Mouse (Mus musculus): ENCODE data around the gene Angptl2. TPM values are rescaled to one million over a fixed set of nuclear protein-coding genes. Genes with fewer than 3 reads are reported as not detected.

The Angptl2 gene
- polyA plus RNA-seq, 1 experiment from 2014 or later, result 37.3 TPM

DNA sequence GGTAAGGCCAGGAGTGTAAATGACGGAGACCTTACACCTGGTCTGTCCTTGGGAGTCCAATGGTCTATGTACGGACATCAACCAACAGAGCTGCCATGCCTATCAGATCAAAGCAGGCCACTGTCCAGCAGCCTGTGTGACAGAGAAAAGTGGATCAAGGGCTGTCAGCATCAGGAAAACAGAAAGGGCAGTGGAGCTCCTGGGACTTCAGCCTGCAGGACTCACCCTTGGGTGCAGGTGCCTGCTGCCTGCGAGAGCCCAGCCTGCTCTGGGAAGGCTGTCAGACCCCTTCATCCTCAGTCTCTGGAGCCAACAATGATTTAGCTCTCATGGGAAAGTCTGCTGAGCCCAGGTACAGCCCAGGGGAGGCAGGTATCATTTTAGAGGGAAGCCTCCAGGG lies 45.6 kb downstream of the Angptl2 start:
- Histone ChIP-seq H3K9me3 (ENCODE audit: control insufficient read depth, low read length) (no peaks in the 10 kb centered on the region), H3K4me3 (ENCODE audit: low read depth, low read length) (no peak overlapping the region), H3K27ac (replicated peaks) (no peak overlapping the region), H3K27me3 (ENCODE audit: control insufficient read depth, insufficient read depth, low read length) (no peaks in the 10 kb centered on the region), H3K9ac (ENCODE audit: low read length) (no peak overlapping the region), H3K36me3 (ENCODE audit: control insufficient read depth, insufficient read depth, low read length) (no peaks in the 10 kb centered on the region), H3K4me1 (replicated peaks; ENCODE audit: control insufficient read depth, insufficient read depth) (no peaks in the 10 kb centered on the region), H3K4me2 (replicated peaks; ENCODE audit: low read depth) (no peak overlapping the region)
- WGBS, result 96% methylated on average over 3 of the region's 3 CpGs
- ATAC-seq (ENCODE audit: low FRiP score, low TSS enrichment) (no peak), DNase-seq (ENCODE audit: low spot score) (no peak)
- TF ChIP-seq EP300 (optimal IDR thresholded peaks at IDR 0.05) (no peak), CTCF (IDR thresholded peaks at IDR 0.05; ENCODE audit: low read depth) (no peak)

- DNase-seq (ENCODE audit: low spot score) (no peak), ATAC-seq (ENCODE audit: low FRiP score, low TSS enrichment) (no peak)
- 48% methylated on average over 3 of the region's 3 CpGs for WGBS
- no peak for TF ChIP-seq EP300 (optimal IDR thresholded peaks at IDR 0.05)
- Histone ChIP-seq H3K27ac (replicated peaks) (no peak overlapping the region; the same call in 1 of the 2 replicates), H3K9ac (ENCODE audit: low read length) (0 out of 2 replicates have a peak overlapping the region, but pooled peaks have one; percentile 4), H3K9me3 (ENCODE audit: control insufficient read depth, low read length) (no peaks in the 10 kb centered on the region), H3K27me3 (ENCODE audit: control insufficient read depth, insufficient read depth, low read length) (no peaks in the 10 kb centered on the region), H3K4me1 (replicated peaks; ENCODE audit: control insufficient read depth, insufficient read depth) (no peaks in the 10 kb centered on the region), H3K4me2 (replicated peaks; ENCODE audit: low read depth) (no peak overlapping the region), H3K4me3 (ENCODE audit: low read depth, low read length) (no peak overlapping the region), H3K36me3 (ENCODE audit: control insufficient read depth, insufficient read depth, low read length) (no peaks in the 10 kb centered on the region)
These were observed 49.9 kb downstream of the Angptl2 start for GRCm38 (mm10) chr2:33265793-33266192.

- H3K4me1 ChIP-seq (replicated peaks; ENCODE audit: control insufficient read depth, insufficient read depth), result no peaks in the 10 kb centered on the region
- ATAC-seq (ENCODE audit: low FRiP score, low TSS enrichment) (no peak), DNase-seq (ENCODE audit: low spot score) (no peak)
- no peak overlapping the region for H3K4me3 ChIP-seq (ENCODE audit: low read depth, low read length)
- no peak overlapping the region for H3K9ac ChIP-seq (ENCODE audit: low read length)
- H3K9me3 ChIP-seq (ENCODE audit: control insufficient read depth, low read length), result no peaks in the 10 kb centered on the region
- 69% methylated on average over 1 of the region's 1 CpGs for WGBS
- H3K27me3 ChIP-seq (ENCODE audit: control insufficient read depth, insufficient read depth, low read length), result no peaks in the 10 kb centered on the region
- no peaks in the 10 kb centered on the region for H3K36me3 ChIP-seq (ENCODE audit: control insufficient read depth, insufficient read depth, low read length)
- TF ChIP-seq EP300 (optimal IDR thresholded peaks at IDR 0.05) (no peak), CTCF (IDR thresholded peaks at IDR 0.05; ENCODE audit: low read depth) (no peak)
- no peak overlapping the region for H3K4me2 ChIP-seq (replicated peaks; ENCODE audit: low read depth)
- no peak overlapping the region for H3K27ac ChIP-seq (replicated peaks)
These were observed 51.2 kb downstream of the Angptl2 start for GRCm38 (mm10) chr2:33267075-33267474.

- Histone ChIP-seq H3K4me2 (replicated peaks; ENCODE audit: low read depth) (no peak overlapping the region), H3K4me3 (ENCODE audit: low read depth, low read length) (no peak overlapping the region), H3K9ac (ENCODE audit: low read length) (no peak overlapping the region), H3K4me1 (replicated peaks; ENCODE audit: control insufficient read depth, insufficient read depth) (no peaks in the 10 kb centered on the region), H3K36me3 (ENCODE audit: control insufficient read depth, insufficient read depth, low read length) (no peaks in the 10 kb centered on the region), H3K9me3 (ENCODE audit: control insufficient read depth, low read length) (no peaks in the 10 kb centered on the region), H3K27me3 (ENCODE audit: control insufficient read depth, insufficient read depth, low read length) (no peaks in the 10 kb centered on the region), H3K27ac (replicated peaks) (peak overlapping the region; percentile 18; the same call in 1 of the 2 replicates)
- DNase-seq (ENCODE audit: low spot score) (no peak), ATAC-seq (ENCODE audit: low FRiP score, low TSS enrichment) (no peak)
- WGBS, result 71% methylated on average over 6 of the region's 6 CpGs
- TF ChIP-seq EP300 (optimal IDR thresholded peaks at IDR 0.05), result no peak
- no peak for TF ChIP-seq CTCF (IDR thresholded peaks at IDR 0.05; ENCODE audit: low read depth)
These were observed 52.7 kb downstream of the Angptl2 start for GRCm38 (mm10) chr2:33268384-33269131.

DNA sequence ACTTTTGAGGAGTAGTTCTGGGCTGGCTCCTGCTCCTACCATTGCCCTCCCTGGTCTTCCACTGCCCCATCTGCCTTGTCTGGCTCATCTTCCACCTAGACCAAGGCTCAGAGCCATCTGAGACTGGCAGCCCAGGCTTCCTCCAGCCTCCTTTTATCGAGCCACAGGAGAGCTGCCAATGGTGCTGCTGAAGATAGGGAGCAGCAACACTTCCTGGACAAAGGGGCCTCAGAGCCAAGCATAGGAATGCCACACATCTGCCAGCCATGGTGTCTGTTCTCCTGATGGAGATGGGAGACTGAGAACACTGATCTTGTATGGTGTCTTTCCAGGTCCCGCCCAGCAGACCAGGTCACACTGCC lies 53.2 kb downstream of the Angptl2 start:
- H3K4me1 ChIP-seq (replicated peaks; ENCODE audit: control insufficient read depth, insufficient read depth), result no peaks in the 10 kb centered on the region
- DNase-seq (ENCODE audit: low spot score) (no peak), ATAC-seq (ENCODE audit: low FRiP score, low TSS enrichment) (no peak)
- whole genome bisulfite sequencing, result 78% methylated on average over 2 of the region's 2 CpGs
- no peaks in the 10 kb centered on the region for H3K27me3 ChIP-seq (ENCODE audit: control insufficient read depth, insufficient read depth, low read length)
- H3K9me3 ChIP-seq (ENCODE audit: control insufficient read depth, low read length), result no peaks in the 10 kb centered on the region
- TF ChIP-seq CTCF (IDR thresholded peaks at IDR 0.05; ENCODE audit: low read depth) (no peak), EP300 (optimal IDR thresholded peaks at IDR 0.05) (no peak)
- no peak overlapping the region for H3K9ac ChIP-seq (ENCODE audit: low read length)
- no peak overlapping the region for H3K4me2 ChIP-seq (replicated peaks; ENCODE audit: low read depth)
- no peak overlapping the region for H3K4me3 ChIP-seq (ENCODE audit: low read depth, low read length)
- H3K36me3 ChIP-seq (ENCODE audit: control insufficient read depth, insufficient read depth, low read length), result no peaks in the 10 kb centered on the region
- H3K27ac ChIP-seq (replicated peaks), result 0 out of 2 replicates have a peak overlapping the region, but pooled peaks have one; percentile 3

- no peak overlapping the region for H3K4me2 ChIP-seq (replicated peaks; ENCODE audit: low read depth)
- DNase-seq (ENCODE audit: low spot score) (no peak), ATAC-seq (ENCODE audit: low FRiP score, low TSS enrichment) (no peak)
- no peak overlapping the region for H3K9ac ChIP-seq (ENCODE audit: low read length)
- 71% methylated on average over 2 of the region's 2 CpGs for WGBS
- H3K4me3 ChIP-seq (ENCODE audit: low read depth, low read length), result no peak overlapping the region
- H3K4me1 ChIP-seq (replicated peaks; ENCODE audit: control insufficient read depth, insufficient read depth), result no peaks in the 10 kb centered on the region; the same call in 1 of the 2 replicates
- no peaks in the 10 kb centered on the region for H3K9me3 ChIP-seq (ENCODE audit: control insufficient read depth, low read length)
- TF ChIP-seq EP300 (optimal IDR thresholded peaks at IDR 0.05), result no peak
- no peak for TF ChIP-seq CTCF (IDR thresholded peaks at IDR 0.05; ENCODE audit: low read depth)
- no peaks in the 10 kb centered on the region for H3K36me3 ChIP-seq (ENCODE audit: control insufficient read depth, insufficient read depth, low read length)
- H3K27me3 ChIP-seq (ENCODE audit: control insufficient read depth, insufficient read depth, low read length), result no peaks in the 10 kb centered on the region
- no peak overlapping the region for H3K27ac ChIP-seq (replicated peaks)
These were observed 54.7 kb downstream of the Angptl2 start for GRCm38 (mm10) chr2:33270569-33270968.
